Mouse (Mus musculus) myocyte (in vitro differentiated cells): Measurements from ENCODE around the gene Aptx.

Experiments
- MAX ChIP-seq: IDR thresholded peaks from one replicate; pipeline ENCODE4 v1.6.1; 2011; ENCODE audit warnings: low read depth, mild to moderate bottlenecking, control low read depth
- POLR2A ChIP-seq: IDR thresholded peaks from one replicate; pipeline ENCODE4 v1.6.1; 2011; ENCODE audit warnings: low read depth, mild to moderate bottlenecking, control low read depth, moderate library complexity; ENCODE audit not compliant: insufficient read length
- POLR2AphosphoS2 ChIP-seq: IDR thresholded peaks from one replicate; pipeline ENCODE4 v1.6.1; 2011; ENCODE audit warnings: low read depth, control low read depth; ENCODE audit not compliant: insufficient read length
- TCF12 ChIP-seq: IDR thresholded peaks from one replicate; pipeline ENCODE4 v1.6.1; 2011; ENCODE audit warnings: mild to moderate bottlenecking, control low read depth; ENCODE audit not compliant: poor library complexity, insufficient read depth, severe bottlenecking
- TCF3 ChIP-seq: IDR thresholded peaks from one replicate; pipeline ENCODE4 v1.6.1; 2011; ENCODE audit warnings: low read depth, control low read depth; ENCODE audit not compliant: insufficient read length
- USF1 ChIP-seq: IDR thresholded peaks from one replicate; pipeline ENCODE4 v1.6.1; 2011; ENCODE audit warnings: low read depth, mild to moderate bottlenecking, control low read depth, moderate library complexity

GRCm38 (mm10) chr4:40677132-40677531 is 25.9 kb downstream of the Aptx start:
- TF ChIP-seq POLR2A (no peak), TCF12 (no peak), MAX (no peak), USF1 (no peak), POLR2AphosphoS2 (no peak), TCF3 (no peak)
